Mouse (Mus musculus) heart, adult 2 months (tissue): ENCODE data around the gene Uba3.

Experiments used
- CTCF ChIP-seq: fragments of 200-600 bp; IDR thresholded peaks from 2 replicates; pipeline ENCODE4 v1.8.1; 2022; ENCODE audit warnings: antibody characterized with exemption, mild to moderate bottlenecking, moderate library complexity
- EP300 ChIP-seq: fragments of 200-500 bp; IDR thresholded peaks from 2 replicates; pipeline ENCODE4 v1.6.1; 2011; ENCODE audit warnings: low read depth, low read length, control low read depth; ENCODE audit not compliant: insufficient read depth

DNA sequence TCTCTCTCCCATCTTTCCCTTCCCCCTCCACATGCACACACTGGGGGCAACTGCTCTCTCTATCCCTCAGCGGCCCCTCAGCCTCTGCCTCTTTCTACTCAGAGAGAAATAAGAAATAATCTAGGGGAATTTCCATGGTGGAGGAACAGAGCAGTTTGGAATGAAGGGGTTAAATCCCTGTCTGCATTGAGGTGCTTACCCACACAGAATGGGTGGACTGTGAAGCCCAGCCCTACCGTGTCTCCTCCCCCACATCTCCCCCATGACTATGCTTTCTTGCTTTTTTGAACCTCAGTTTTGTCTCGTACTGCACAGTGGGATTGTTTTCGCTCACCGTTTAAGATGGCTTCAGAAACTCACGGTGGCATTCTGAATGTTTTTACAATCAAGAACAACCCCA, 16.9 kb upstream of the Uba3 start:
- TF ChIP-seq CTCF (no peak), EP300 (no peak)
